Mouse (Mus musculus) lung, postnatal 14 days (tissue): ENCODE results near the gene Tmem201.

Source experiments
- DNase-seq: peaks from one replicate; pipeline ENCODE4 v3.0.0; 2021

Tmem201 gene

DNA sequence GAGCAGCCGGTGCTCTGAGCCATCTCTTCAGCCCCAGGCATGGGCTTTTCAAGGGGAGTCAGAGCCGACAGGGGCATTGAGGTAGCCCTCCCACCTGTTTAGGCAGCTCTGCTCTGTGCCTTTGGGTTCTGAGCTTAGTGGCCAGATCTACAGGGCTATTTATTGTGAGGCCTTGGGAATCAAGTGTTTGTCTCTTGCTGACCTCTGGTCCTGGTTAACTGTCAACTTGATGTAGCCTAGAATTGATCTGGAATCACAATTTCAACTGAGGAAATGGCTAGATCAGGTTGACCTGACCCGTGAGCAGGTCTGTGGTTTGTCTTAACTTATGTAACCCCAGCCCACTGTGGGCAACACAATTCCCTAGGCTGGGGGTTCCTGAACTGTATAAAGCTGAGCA, 23.3 kb downstream of the Tmem201 start:
- no peak for DNase-seq

DNA sequence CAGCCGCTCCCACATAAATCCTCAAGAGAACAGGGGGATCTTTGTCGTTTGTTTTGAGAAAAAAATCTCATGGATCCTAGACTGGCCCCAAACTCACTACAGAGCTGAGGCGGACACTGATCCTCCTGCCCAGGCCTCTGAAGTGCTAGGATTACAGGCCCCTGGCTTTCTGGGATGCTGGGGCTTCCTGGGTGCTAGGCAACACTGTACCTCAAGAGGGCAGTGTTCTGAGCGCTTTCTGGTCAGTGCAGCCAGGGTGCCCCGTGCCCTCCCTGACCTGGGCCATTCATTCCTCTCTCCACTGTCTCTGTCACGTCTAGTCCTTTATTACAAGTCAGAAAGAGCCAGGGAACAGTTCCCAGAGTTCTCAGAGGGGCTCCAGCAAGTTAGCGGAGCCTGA, 25.9 kb downstream of the Tmem201 start:
- DNase-seq, result peak; percentile 55

DNA sequence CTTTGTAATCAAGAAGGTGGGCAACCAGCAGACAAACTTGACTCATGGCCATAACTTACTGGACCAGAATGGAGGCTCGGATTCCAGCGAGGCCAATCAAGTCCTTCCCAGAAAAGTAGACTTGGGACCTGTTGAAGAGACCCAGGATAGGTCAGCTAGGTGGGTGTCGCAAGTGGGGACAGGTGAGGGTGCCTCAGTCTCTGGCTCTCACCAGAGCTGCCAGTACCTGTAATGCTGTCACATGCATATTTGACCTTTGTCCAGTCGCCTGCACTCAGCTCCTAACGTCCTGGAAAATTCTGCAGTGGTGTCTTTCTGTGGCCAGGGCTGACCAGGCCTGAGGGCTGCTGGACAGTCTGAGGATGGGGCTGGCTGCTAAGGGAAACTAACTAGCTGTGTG, 26.4 kb downstream of the Tmem201 start:
- no peak for DNase-seq

DNA sequence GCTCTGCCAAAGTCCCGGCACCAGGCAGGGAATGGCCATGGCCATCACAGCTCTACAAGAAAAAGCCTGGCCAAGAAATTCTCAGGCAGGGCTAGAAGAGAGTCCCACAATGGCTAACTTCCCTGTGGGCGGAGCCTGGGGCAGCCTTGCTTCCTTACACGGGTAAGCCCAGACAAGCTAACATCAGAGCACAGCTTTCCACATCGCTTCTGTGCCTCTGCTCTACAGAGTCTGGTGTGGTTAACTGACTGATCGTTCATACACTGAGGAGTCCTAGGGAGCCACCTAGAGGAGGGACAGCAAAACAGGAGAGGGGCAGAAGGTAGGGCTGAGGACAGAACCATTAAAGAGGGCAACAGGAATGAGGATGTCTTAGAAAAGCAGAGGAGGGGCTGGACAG, 27.3 kb downstream of the Tmem201 start:
- peak; percentile 65 for DNase-seq

DNA sequence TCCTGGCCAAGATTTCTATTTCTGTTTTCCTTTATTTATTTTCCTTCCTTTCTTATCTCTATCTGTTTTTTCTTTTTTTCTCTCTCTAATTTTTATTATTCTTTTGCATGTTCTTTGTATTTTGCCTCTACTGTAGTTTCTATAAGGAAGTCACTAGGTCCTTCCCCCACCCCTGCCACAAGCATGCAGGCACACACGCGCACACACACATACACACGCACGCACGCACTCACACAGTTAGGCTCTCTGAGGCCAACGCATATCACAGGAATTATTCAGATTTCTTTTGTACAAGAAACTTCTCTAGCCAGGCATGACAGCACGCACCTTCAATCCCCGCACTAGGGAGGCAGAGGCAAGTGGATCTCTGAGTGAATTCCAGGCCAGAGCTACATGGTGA, 31.9 kb downstream of the Tmem201 start:
- DNase-seq, result peak; percentile 21

DNA sequence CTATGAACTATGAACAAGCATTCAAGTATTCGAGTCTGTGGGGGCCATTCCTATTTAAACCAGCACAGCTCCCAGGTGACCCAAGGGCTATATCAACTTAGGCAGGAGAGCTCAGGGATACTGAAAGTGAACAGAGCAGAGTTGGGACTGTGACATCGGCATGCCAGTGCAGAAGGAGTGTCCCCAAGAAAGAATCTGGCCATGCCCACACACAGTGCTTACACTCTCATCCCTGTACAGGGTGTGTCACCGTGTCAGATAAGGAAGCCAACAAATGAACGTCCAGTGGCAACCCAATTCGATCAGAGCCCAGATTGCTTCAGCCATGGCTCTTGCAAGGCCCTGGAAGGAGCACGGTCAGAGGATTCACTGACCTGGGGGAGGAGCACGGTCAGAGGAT, 32.5 kb downstream of the Tmem201 start:
- DNase-seq, result no peak

DNA sequence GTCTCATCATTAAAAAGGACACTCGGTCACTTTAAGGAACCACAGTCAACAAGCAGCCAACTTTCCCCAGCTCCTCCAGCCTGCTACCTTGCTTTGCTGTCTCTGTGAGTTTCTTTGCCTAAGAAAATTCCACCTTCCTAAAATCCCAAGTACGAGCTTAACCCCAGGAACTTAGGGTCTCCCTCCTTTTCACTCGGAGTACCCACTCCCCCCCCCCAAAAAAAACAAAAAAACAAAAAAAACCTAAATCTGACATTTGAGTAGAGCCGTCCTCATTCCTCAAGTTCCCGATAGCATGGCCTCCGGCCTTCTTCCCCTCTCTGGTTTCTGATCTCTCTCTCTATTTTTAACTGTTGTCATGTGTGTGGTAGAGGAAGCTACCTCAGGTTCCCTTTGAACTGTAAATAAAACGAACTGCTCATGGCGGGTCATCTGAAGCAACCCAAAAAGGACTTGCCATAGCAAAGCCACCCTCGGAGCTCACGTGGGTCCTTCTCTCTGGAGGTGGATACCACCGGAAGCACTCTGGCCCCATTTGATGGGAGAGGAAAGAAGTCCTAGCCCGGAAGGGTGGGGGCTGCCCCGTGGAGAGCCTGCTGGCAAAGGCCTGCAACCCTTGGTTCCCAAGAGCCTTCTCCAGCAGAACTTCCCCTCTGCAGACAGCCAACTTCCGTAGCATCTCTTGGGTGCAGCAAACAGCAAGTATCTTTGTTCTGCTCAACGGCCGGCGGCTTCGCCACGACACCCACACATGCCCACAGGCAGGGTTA, 35.4 kb downstream of the Tmem201 start, which contains the start of gene Pik3cd:
TSS of gene Pik3cd (minus strand) at position 362 of the 770 bp plus-strand sequence.
- DNase-seq, result peak; percentile 43

DNA sequence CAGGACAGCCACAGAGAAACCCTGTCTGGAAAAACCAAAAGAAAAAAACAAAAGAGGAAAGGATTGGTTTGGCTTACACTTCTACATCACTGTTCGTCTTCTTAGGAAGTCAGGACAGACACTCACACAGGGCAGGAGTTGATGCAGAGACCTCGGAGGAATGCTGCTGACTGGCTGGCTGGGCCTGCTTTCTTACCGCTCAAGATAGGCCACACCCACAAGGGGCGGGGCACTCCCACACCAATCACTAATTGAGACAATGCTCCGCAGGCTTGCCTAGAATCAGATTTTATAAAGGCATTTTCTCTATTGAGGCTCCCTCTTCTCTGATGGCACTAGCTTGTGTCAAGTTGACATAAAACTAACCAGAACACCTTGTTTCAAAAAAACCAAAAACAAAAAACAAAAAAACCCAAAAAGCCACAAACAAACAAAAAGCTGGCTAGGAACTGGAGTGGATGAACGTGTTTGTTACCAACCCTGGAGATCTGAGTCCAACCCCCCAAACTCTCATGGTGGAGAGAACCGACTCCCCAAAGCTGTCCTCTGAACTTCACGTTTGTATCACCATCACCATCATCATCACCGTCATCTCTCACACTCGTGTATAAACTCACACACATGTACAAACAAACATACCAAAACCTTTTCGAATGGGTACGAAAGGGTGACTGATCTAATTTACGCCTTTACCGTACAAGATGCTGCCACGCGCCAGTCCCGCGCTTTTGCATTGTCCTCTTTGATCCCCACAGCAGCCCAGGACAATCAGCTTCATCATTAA, 36.2 kb downstream of the Tmem201 start:
- DNase-seq, result peak; percentile 49

DNA sequence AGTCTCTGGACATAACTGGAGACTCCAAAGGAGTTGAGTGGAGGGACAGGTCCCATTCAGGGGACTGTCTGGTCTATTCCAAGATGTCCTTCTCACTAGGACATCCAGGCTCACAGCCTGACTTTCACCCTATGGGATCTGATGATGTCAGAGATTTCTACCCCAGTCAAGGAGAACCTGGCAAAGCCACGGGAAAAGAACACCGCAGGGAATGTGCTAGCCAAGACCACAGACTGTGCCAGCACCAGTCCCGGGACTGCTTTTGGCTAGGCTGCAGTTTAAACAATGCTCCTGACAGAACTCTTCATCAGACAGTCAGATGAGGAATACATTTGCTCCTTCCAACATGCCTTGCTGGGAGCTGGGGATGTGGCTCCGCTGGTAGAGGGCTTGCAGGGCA, 37.9 kb downstream of the Tmem201 start:
- no peak for DNase-seq

DNA sequence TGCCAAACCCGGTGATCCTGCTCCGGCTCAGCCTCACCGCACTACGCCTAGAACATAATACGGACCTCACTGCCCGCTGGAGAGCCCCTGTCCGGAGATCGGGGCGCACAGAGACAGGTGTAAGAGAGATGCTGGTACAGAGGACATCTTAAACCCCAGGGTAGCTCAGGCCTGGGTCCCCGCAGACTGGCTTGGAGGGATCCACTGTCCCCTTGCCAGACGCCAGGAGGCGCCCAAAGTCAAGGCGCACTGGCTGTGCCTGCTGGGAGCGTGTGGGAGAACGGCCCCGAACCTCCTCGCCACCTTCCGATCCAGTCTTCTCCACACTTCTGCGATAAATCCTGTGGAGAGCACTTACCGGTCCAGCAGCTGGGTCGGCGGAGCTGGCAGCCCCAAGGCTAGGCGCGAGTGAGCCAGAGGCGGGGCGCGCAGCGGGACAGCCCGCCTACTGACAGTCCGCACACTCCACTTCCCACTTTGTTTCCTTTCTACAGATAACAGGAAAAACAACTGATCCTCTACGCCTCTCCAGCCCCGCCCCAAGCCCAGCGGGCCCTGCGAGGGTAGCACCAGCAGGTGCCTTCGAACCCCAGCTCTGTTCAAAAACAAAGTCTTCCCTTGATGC, 39.5 kb downstream of the Tmem201 start:
- peak; percentile 61 for DNase-seq

DNA sequence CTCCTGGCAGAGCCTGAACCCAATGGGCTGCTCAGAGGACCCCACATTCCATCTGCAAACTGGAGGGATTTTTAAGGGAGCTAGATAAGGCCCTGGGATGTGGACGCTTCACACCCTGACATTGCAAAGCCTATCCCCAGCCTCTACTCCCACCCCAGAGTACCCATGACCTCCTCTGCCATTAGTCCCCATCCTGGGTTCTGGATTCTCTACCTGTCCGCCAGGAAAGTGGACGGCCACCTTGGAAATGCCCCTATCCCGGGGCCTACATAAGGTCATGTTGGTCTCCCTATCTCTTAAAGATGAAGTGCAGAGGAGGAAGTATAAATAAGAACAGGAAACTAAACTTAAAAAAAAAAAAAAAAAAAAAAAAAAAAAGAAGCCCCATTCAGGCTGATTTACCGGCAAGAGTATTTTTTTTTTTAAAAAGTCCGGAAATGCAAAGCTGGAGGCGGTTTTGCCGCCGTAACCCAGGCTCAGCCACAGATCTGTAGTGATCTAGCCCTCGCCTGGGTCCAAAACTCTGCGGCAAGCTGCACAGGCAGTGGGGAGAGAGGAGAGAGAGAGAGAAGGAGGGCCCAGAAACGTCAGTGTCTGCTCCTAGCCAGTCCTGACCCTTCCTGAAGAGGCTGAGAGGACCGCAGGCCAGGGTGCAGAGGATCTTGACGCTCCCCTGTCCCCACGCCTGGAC, 40.2 kb downstream of the Tmem201 start:
- DNase-seq, result peak; percentile 27

DNA sequence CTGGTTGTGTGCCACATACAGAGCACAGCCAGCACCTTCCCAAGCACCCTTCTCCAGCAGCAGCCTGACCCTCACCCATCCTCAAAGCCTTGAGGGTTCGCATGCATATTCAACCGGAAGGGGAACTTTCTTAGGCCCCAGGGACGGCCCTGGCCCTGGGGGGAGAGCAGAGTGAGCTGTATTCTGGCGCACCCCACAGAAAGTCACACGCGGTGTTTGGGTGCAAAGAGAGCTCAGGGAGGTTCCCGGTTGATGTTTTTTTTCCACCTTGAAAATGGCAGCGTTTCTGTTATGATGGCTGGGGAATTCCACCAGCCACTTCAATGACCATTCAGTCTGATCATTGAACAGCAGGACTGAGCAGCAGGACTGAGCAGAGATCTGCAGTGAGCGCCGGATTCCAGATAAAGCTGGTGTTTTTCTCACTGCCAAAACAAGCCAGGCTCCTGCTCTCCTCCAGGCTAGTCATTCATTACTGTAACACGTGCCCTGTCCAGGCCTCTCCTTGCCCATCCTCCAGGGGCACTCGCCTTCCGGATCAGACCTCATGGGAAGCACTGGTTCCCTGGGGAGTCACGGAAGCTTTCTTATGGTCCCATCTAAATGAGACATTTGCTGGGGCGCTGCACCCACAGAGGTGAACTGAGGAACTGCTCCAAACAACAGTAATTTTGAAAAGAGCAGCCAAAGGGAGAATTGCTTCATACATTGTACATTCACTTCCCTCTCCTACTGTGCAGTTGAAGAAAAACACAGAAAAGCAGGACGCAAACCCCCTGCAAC, 41.5 kb downstream of the Tmem201 start:
- DNase-seq, result peak; percentile 13

DNA sequence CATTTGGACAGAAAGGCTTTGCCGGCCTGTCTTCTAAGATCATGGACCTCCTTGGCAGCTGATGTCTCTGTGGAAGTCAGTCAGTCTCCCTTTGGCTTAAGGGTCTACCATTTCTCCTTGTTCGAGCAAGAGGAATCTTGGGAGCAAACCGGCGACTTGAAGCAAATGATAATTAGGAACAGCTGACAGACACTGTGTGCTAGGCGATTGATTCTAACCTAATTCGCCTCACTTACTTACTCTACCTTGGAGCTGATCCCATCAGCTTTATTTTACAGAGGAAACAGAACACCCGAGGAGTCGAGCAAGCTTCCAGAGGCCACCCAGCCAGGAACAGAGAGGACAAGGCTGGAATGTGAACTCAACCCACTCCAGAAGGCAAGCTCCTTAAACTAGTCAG, 46.5 kb downstream of the Tmem201 start:
- DNase-seq, result no peak

DNA sequence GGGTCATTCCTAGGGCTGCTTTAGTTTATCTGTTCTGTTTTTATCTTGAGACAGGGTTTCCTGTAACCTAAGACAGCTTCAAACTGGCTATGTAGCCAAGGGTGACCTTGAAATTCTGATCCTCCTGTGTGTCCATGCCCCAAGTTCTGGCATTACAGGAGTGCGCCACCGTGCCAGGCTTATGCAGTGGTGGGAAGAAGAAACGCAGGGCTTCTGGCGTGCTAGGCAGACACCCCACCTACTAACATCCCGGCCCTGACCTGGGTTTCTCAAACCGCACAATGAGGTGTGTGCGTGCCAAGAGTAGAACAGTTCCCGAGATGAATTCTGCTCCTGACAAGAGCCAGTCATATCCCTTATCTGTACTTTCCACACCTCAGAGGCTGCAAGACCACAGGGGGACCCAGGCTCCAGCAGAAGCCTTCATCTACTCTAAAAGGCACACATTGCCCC, 47.0 kb downstream of the Tmem201 start:
- no peak for DNase-seq

DNA sequence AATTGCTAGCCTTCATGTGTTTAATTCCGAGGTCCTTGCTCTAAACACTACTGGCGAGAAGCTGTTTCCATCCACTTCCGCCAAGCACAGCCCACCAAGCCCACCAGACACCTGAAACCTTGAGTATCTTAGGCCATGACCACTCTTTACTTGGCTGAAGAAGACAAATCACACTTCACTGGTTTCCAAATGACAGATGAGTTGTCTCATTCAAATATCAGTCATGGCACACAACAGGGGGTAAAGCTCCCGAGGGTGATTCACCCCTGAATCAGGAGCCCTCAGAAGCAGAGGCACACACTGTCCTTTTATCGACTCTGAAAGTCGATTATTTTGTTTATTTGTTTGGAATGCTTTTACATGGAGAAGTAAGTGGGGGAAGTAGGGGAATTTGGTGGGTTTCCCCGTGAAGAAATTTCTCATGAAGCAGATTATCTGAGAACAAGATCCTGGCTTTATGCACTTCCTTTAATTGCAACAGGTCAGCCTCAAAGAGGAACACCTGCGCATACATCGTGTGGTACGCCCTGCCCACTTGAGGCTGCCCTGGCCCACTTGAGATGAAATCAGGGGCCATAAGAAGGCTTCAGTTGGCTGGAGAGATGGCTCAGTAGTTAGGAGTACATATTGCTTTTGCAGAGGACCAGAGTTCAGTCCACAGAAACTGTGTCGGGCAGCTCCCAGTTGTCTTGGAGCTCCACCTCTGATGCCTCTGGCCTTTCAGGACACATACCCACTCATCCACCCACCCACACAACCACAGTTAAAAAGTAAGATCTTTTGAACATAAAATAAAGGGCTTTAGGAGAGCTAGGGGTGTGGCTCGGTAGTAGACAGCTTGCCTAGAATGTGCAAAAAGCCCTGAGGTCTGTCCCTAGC, 47.8 kb downstream of the Tmem201 start:
- DNase-seq, result no peak

DNA sequence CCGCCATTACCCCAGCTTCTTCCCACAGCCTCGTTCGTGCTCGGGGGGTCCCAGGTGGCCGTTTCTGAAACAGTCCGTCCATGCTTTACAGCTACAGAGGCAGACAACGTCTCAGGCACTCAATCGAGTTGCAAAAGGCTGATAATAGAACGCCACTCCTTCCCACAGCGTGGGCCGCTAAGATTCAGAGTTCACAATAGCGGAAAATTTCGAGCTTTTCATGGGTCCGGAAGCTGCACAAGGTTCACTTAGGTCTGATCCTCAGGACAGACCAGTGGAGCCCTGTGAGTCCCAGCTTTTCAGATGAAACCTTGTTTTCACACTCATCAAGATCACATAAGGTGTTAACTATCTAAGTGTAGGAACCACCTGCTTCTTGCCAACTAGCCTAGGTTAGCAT, 49.0 kb downstream of the Tmem201 start:
- DNase-seq, result no peak

DNA sequence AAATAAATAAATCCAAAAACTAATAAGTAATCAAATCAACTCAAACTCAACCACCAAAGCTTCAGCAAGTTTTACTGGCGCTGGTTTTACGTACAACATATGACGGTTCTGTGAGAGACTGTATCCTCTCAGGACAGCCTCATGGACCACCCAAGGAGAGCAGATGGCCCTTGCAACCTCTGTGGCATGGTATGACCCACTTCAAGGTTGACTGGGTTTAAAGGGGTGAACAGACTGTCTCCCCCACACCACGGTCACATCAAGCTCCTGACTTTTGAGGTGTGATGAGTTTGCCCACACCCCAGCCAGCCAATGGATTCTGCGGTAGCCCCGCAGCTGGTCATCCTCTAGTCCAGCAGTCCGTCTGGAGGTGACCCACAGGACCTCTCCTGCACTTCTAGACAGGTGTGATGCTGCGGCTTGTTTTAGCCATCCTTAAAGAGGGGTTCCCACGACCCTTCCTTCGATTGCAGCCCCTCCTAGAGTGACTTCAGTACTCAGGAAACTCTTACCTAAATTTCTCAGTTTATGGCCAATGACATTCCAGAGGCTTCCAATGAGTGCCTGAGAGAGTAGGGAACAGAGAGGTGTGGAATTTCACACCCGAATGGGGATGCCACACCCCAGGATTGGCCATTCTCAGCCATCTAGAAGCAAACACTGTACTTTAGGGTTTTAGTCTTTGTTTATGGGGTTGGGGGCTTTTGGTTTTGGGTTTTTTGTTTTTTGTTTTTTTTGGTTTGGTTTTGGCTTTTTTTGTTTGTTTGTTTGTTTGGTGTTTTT, 52.8 kb downstream of the Tmem201 start:
- DNase-seq, result no peak

DNA sequence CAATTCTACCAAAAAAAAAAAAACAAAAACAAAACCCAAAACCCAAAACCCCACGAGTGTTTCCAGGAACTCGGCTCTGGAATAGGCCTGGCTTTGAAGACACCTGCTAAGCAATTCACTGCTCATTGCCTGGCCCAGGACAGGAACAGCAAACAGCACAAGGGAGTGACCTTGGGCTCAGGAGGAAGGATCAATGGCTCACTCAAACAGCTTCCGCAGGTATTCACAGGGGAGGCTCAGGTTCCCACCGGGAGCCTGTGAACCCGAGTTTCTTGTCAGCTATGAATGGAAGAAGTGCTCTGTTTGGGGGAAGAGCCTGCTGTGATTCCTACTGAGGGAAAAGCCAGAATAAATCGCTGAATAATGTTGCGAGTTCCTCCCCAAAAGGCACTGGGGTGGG, 54.0 kb downstream of the Tmem201 start:
- DNase-seq, result no peak

DNA sequence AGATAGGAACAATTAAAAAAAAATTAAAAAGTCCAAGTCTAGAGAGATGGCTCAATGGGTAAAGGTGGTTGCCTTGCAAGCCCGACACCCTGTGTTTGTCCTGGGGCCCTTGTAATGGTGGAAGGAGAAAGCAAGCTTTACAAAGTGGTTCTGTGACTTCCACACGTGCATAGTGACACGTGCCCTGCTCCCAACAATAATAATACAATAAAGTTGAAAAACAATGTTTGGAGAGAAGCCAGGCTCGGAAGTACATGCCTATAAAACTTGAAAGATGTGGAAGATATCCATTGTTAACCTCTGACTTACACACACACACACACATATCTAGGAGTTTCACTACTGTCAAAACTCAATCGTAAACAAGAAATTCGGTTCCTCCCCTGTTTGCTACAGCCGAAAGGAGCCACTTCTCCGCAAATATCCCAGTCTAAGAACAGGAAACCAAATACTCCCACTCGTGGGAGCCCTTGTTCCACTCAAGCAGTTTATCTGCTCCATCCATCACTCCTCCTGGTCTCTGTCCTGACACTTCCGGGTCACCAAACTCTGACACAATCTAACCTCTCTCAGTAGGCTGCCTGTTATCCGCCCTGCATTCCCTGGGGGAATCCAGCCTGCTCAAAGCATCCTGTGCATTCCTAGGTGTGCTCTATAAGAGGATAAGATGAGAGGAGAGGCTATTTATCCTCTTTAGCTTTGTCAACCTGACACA, 58.6 kb downstream of the Tmem201 start:
- no peak for DNase-seq

DNA sequence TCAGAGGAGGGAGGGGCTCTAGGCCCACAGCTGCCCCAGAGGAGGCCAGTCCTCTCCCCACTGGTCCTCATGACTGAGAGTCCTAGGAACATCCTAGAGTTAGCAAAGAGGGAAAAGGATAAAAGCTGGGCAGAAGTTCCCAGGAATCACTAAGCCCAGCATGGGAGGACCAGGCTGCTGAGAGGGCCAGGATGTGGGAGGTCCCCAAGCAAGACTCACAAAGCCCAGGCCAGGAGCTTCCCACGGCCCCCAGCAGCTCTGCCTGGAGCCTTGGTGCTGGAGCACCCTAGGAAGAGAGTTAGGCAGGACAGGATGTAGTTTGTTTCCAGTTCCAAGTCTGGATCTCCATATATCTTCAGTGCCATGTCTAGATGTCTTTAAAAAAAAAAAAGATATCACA, 59.8 kb downstream of the Tmem201 start:
- DNase-seq, result no peak
